Mouse (Mus musculus): Measurements from ENCODE around the gene Adamts8. TPM values are rescaled to one million over a fixed set of nuclear protein-coding genes. Genes with fewer than 3 reads are reported as not detected.

Gene Adamts8
- polyA plus RNA-seq, 1 experiment from 2014 or later = 1.5 TPM

GRCm38 (mm10) chr9:30934827-30935226 lies 7.5 kb upstream of the Adamts8 start:
- no peak overlapping the region for H3K4me3 ChIP-seq
- ATAC-seq (ENCODE audit: low read depth) = no peak
- H3K27ac ChIP-seq (replicated peaks) = no peak overlapping the region
- no peaks in the 10 kb centered on the region for H3K4me1 ChIP-seq (replicated peaks)
- H3K4me2 ChIP-seq = no peak overlapping the region
- no peak overlapping the region for H3K9ac ChIP-seq
- H3K9me3 ChIP-seq = no peaks in the 10 kb centered on the region
- WGBS = 55% methylated on average over 6 of the region's 6 CpGs
- H3K36me3 ChIP-seq = no peaks in the 10 kb centered on the region
- peaks cover 6% of the 10 kb centered on the region; the same call in 1 of the 2 replicates for H3K27me3 ChIP-seq

- Histone ChIP-seq H3K4me2 (peak overlapping the region; percentile 32), H3K27me3 (peaks cover 20% of the 10 kb centered on the region), H3K4me1 (replicated peaks) (peaks cover 2% of the 10 kb centered on the region), H3K27ac (replicated peaks) (no peak overlapping the region), H3K9me3 (no peaks in the 10 kb centered on the region), H3K36me3 (no peaks in the 10 kb centered on the region), H3K9ac (no peak overlapping the region), H3K4me3 (no peak overlapping the region)
- 37% methylated on average over 9 of the region's 9 CpGs for WGBS
- peak; percentile 82 for ATAC-seq (ENCODE audit: low read depth)
Measured at GRCm38 (mm10) chr9:30936674-30937438, 5.5 kb upstream of the Adamts8 start.

GRCm38 (mm10) chr9:30940328-30940727 lies 2.0 kb upstream of the Adamts8 start:
- no peak overlapping the region for H3K27ac ChIP-seq (replicated peaks)
- ATAC-seq (ENCODE audit: low read depth) = no peak
- H3K36me3 ChIP-seq = no peaks in the 10 kb centered on the region
- 6% methylated on average over 6 of the region's 6 CpGs for WGBS
- H3K4me2 ChIP-seq = no peak overlapping the region
- H3K4me1 ChIP-seq (replicated peaks) = peaks cover 20% of the 10 kb centered on the region
- H3K27me3 ChIP-seq = peaks cover 49% of the 10 kb centered on the region
- H3K4me3 ChIP-seq = no peak overlapping the region
- H3K9me3 ChIP-seq = no peaks in the 10 kb centered on the region
- H3K9ac ChIP-seq = no peak overlapping the region

GRCm38 (mm10) chr9:30943341-30943740 lies 979 bp downstream of the Adamts8 start:
- Histone ChIP-seq H3K4me1 (replicated peaks) (peaks cover 20% of the 10 kb centered on the region), H3K4me3 (peak overlapping the region; percentile 69), H3K27me3 (peaks cover 59% of the 10 kb centered on the region), H3K9ac (peak overlapping the region; percentile 77), H3K36me3 (no peaks in the 10 kb centered on the region), H3K4me2 (peak overlapping the region; percentile 97), H3K9me3 (no peaks in the 10 kb centered on the region), H3K27ac (replicated peaks) (no peak overlapping the region)
- no peak for ATAC-seq (ENCODE audit: low read depth)
- WGBS = 3% methylated on average over 14 of the region's 14 CpGs

- H3K9me3 ChIP-seq = no peaks in the 10 kb centered on the region
- H3K4me3 ChIP-seq = 0 out of 2 replicates have a peak overlapping the region, but pooled peaks have one; percentile 69
- H3K4me2 ChIP-seq = peak overlapping the region; percentile 97
- peaks cover 20% of the 10 kb centered on the region for H3K4me1 ChIP-seq (replicated peaks)
- ATAC-seq (ENCODE audit: low read depth) = no peak
- H3K36me3 ChIP-seq = no peaks in the 10 kb centered on the region
- H3K27ac ChIP-seq (replicated peaks) = no peak overlapping the region
- WGBS = 10% methylated on average over 1 of the region's 1 CpGs
- H3K9ac ChIP-seq = no peak overlapping the region
- peaks cover 56% of the 10 kb centered on the region for H3K27me3 ChIP-seq
Measured at GRCm38 (mm10) chr9:30944234-30944633, 1.9 kb downstream of the Adamts8 start.

GRCm38 (mm10) chr9:30945276-30945675 lies 2.9 kb downstream of the Adamts8 start:
- Histone ChIP-seq H3K9ac (no peak overlapping the region), H3K27ac (replicated peaks) (no peak overlapping the region), H3K4me1 (replicated peaks) (peaks cover 25% of the 10 kb centered on the region), H3K4me2 (no peak overlapping the region), H3K36me3 (no peaks in the 10 kb centered on the region), H3K9me3 (no peaks in the 10 kb centered on the region), H3K4me3 (no peak overlapping the region), H3K27me3 (peaks cover 56% of the 10 kb centered on the region)
- 60% methylated on average over 1 of the region's 1 CpGs for WGBS
- no peak for ATAC-seq (ENCODE audit: low read depth)

- no peak overlapping the region for H3K27ac ChIP-seq (replicated peaks)
- WGBS = 78% methylated on average over 3 of the region's 3 CpGs
- H3K27me3 ChIP-seq = peaks cover 22% of the 10 kb centered on the region
- H3K36me3 ChIP-seq = no peaks in the 10 kb centered on the region
- H3K4me3 ChIP-seq = no peak overlapping the region
- 0 out of 2 replicates have a peak, but pooled peaks cover 8% of the 10 kb centered on the region for H3K4me1 ChIP-seq (replicated peaks)
- no peak overlapping the region for H3K9ac ChIP-seq
- no peaks in the 10 kb centered on the region for H3K9me3 ChIP-seq
- ATAC-seq (ENCODE audit: low read depth) = no peak
- no peak overlapping the region for H3K4me2 ChIP-seq
Measured at GRCm38 (mm10) chr9:30949422-30949821, 7.1 kb downstream of the Adamts8 start.

- H3K9me3 ChIP-seq = no peaks in the 10 kb centered on the region
- H3K9ac ChIP-seq = no peak overlapping the region
- no peak overlapping the region for H3K27ac ChIP-seq (replicated peaks)
- no peak overlapping the region for H3K4me2 ChIP-seq
- no peak for ATAC-seq (ENCODE audit: low read depth)
- H3K4me3 ChIP-seq = no peak overlapping the region
- no peaks in the 10 kb centered on the region for H3K36me3 ChIP-seq
- H3K4me1 ChIP-seq (replicated peaks) = 0 out of 2 replicates have a peak, but pooled peaks cover 8% of the 10 kb centered on the region
- WGBS = 77% methylated on average over 4 of the region's 4 CpGs
- peaks cover 16% of the 10 kb centered on the region for H3K27me3 ChIP-seq
Measured at GRCm38 (mm10) chr9:30949971-30950370, 7.6 kb downstream of the Adamts8 start.

GRCm38 (mm10) chr9:30950592-30950991 lies 8.2 kb downstream of the Adamts8 start:
- H3K27ac ChIP-seq (replicated peaks) = no peak overlapping the region
- no peak overlapping the region for H3K4me2 ChIP-seq
- 73% methylated on average over 4 of the region's 4 CpGs for WGBS
- H3K9me3 ChIP-seq = no peaks in the 10 kb centered on the region
- ATAC-seq (ENCODE audit: low read depth) = no peak
- no peak overlapping the region for H3K9ac ChIP-seq
- H3K4me3 ChIP-seq = no peak overlapping the region
- peaks cover 10% of the 10 kb centered on the region for H3K27me3 ChIP-seq
- no peaks in the 10 kb centered on the region for H3K36me3 ChIP-seq
- H3K4me1 ChIP-seq (replicated peaks) = 0 out of 2 replicates have a peak, but pooled peaks cover 8% of the 10 kb centered on the region

- H3K9me3 ChIP-seq = no peaks in the 10 kb centered on the region
- H3K4me3 ChIP-seq = no peak overlapping the region
- H3K4me1 ChIP-seq (replicated peaks) = 0 out of 2 replicates have a peak, but pooled peaks cover 8% of the 10 kb centered on the region
- no peak overlapping the region for H3K9ac ChIP-seq
- no peaks in the 10 kb centered on the region for H3K36me3 ChIP-seq
- no peak overlapping the region for H3K4me2 ChIP-seq
- H3K27ac ChIP-seq (replicated peaks) = no peak overlapping the region
- 82% methylated on average over 5 of the region's 5 CpGs for WGBS
- no peak for ATAC-seq (ENCODE audit: low read depth)
- H3K27me3 ChIP-seq = peaks cover 5% of the 10 kb centered on the region; the same call in 1 of the 2 replicates
Measured at GRCm38 (mm10) chr9:30951461-30951860, 9.1 kb downstream of the Adamts8 start.

GRCm38 (mm10) chr9:30953287-30953686 lies 10.9 kb downstream of the Adamts8 start:
- H3K4me3 ChIP-seq = no peak overlapping the region
- no peaks in the 10 kb centered on the region for H3K27me3 ChIP-seq
- 0 out of 2 replicates have a peak, but pooled peaks cover 8% of the 10 kb centered on the region for H3K4me1 ChIP-seq (replicated peaks)
- 52% methylated on average over 8 of the region's 8 CpGs for WGBS
- no peaks in the 10 kb centered on the region for H3K36me3 ChIP-seq
- no peak overlapping the region for H3K4me2 ChIP-seq
- H3K9me3 ChIP-seq = no peaks in the 10 kb centered on the region
- H3K27ac ChIP-seq (replicated peaks) = no peak overlapping the region
- no peak overlapping the region for H3K9ac ChIP-seq
- no peak for ATAC-seq (ENCODE audit: low read depth)

- Histone ChIP-seq H3K9ac (no peak overlapping the region), H3K4me3 (no peak overlapping the region), H3K4me1 (replicated peaks) (0 out of 2 replicates have a peak, but pooled peaks cover 4% of the 10 kb centered on the region), H3K4me2 (no peak overlapping the region), H3K36me3 (no peaks in the 10 kb centered on the region), H3K9me3 (no peaks in the 10 kb centered on the region), H3K27me3 (no peaks in the 10 kb centered on the region), H3K27ac (replicated peaks) (no peak overlapping the region)
- no peak for ATAC-seq (ENCODE audit: low read depth)
- 89% methylated on average over 9 of the region's 9 CpGs for WGBS
Measured at GRCm38 (mm10) chr9:30955246-30955645, 12.9 kb downstream of the Adamts8 start.
